Mouse (Mus musculus) inflammation-experienced regulatory T-cells, adult 16 weeks (primary cell): ENCODE results near the gene Gm13089. TPM values are rescaled to one million over a fixed set of nuclear protein-coding genes. Genes with fewer than 3 reads are reported as not detected.

ENCODE experiments used
- polyA plus RNA-seq: library from polyadenylated mRNA; unstranded; fragments of 100-300 nt; shearing (Covaris generic); gene quantifications from one replicate; pipeline ENCODE4 v1.2.1, GENCODE M21; 2017

Gene Gm13089
- not detected for polyA plus RNA-seq

GRCm38 (mm10) chr4:143702611-143703010 lies at the start of gene Gm13089:
Gm13089 (minus strand) TSS chr4:143702711.

GRCm38 (mm10) chr4:143719155-143719554 lies 16.6 kb upstream of the Gm13089 start, which contains the start of gene Gm13078:
Gm13078 (plus strand) TSS chr4:143719455.

GRCm38 (mm10) chr4:143657146-143657545 lies 45.4 kb downstream of the Gm13089 start, which contains the start of gene Gm13088:
Gm13088 (minus strand) TSS chr4:143657246.

Other genes starting within 250 kb of the Gm13089 start
- not detected for gene Gm13043, start 191.4 kb downstream of the Gm13089 start, polyA plus RNA-seq
- not detected for gene Gm13040, start 166.8 kb downstream of the Gm13089 start, polyA plus RNA-seq
- gene BC080695, start 151.0 kb downstream of the Gm13089 start, polyA plus RNA-seq: not detected
- gene Gm13057, start 151.0 kb downstream of the Gm13089 start, polyA plus RNA-seq: not detected
- not detected for gene Gm13083, start 87.7 kb downstream of the Gm13089 start, polyA plus RNA-seq
- not detected for gene Gm13088, start 45.5 kb downstream of the Gm13089 start, polyA plus RNA-seq
- gene Gm13078, start 16.7 kb upstream of the Gm13089 start, polyA plus RNA-seq: not detected
- not detected for gene Gm13023, start 86.6 kb upstream of the Gm13089 start, polyA plus RNA-seq
- not detected for gene Gm13084, start 113.4 kb upstream of the Gm13089 start, polyA plus RNA-seq
- gene Gm13103, start 143.8 kb upstream of the Gm13089 start, polyA plus RNA-seq: not detected
- gene Pramef6, start 197.7 kb upstream of the Gm13089 start, polyA plus RNA-seq: not detected
- gene Pramef25, start 248.3 kb upstream of the Gm13089 start, polyA plus RNA-seq: not detected